Mouse (Mus musculus) cerebellum, adult 2 months (tissue): ENCODE data around the gene Ikzf3. TPM values are rescaled to one million over a fixed set of nuclear protein-coding genes. Genes with fewer than 3 reads are reported as not detected.

Source experiments
- DNase-seq, 2 experiments: peaks; one replicate each; pipeline ENCODE4 v3.0.0; 2021
- H3K27ac ChIP-seq: fragments of 200-500 bp; 2 replicates; pipeline ENCODE4 v1.5.1; 2012; ENCODE audit warnings: low read length, control low read depth, inconsistent platforms; ENCODE audit not compliant: insufficient read depth
- H3K27me3 ChIP-seq: fragments of 200-500 bp; 2 replicates; pipeline ENCODE4 v1.6.1; 2012; ENCODE audit warnings: inconsistent platforms, mild to moderate bottlenecking, low read length, moderate library complexity; ENCODE audit not compliant: control insufficient read depth, insufficient read depth
- H3K4me1 ChIP-seq: fragments of 200-500 bp; 2 replicates; pipeline ENCODE4 v1.6.1; 2011; ENCODE audit warnings: low read length; ENCODE audit not compliant: control insufficient read depth, insufficient read depth
- H3K4me3 ChIP-seq: fragments of 200-500 bp; replicated peaks from 2 replicates; pipeline ENCODE3; 2011; ENCODE audit warnings: mild to moderate bottlenecking, low read depth, low read length, control low read depth; ENCODE audit not compliant: insufficient read depth
- CTCF ChIP-seq: fragments of 200-500 bp; IDR thresholded peaks from 2 replicates; pipeline ENCODE4 v1.5.1; 2011; ENCODE audit warnings: low read depth, mild to moderate bottlenecking, control low read depth, low read length, moderate library complexity, borderline replicate concordance; ENCODE audit not compliant: insufficient read depth
- POLR2A ChIP-seq: fragments of 200-500 bp; IDR thresholded peaks from 2 replicates; pipeline ENCODE4 v1.6.1; 2011; ENCODE audit warnings: low read length, control low read depth, borderline replicate concordance; ENCODE audit not compliant: insufficient read depth
- WGBS: fragments of 180-500 bp; shearing (Covaris S2); methylation state at CpG from one replicate; pipeline ENCODE4 v1.1.7; 2018; 5-methylcytosine and 5-hydroxymethylcytosine counted together
- polyA plus RNA-seq: library from polyadenylated mRNA; depleted of rRNA; stranded (reverse); fragments of >200 nt; gene quantifications from 2 replicates; pipeline ENCODE4 v1.2.3, GENCODE M21; 2012

Ikzf3 gene
- polyA plus RNA-seq, 1 experiment, result 0.07 TPM

DNA sequence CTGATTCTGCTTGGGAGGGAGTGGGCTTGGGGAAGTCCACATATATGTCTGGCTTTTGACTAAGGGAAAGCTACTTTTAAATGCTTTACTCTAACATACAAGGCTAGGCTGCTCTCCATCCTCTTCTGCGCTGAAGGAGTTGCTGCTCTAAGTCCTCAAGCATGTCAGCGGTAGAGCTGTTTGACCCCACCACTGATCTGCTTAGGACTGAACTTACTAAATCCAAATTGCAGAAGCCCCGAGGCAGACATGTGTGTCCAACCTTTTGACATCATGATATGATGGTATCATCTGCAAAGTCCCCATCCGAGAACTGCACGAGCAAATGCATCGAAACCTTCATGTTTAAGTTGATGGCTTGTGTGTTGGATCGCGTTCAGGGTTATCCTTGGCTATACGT lies 86.0 kb downstream of the Ikzf3 start:
- no peak overlapping the region for H3K27ac ChIP-seq
- peaks cover 3% of the 10 kb centered on the region; the same call in 1 of the 2 replicates for H3K4me1 ChIP-seq
- 85% methylated on average over 9 of the region's 9 CpGs for WGBS
- no peak overlapping the region for H3K4me3 ChIP-seq
- no peak for DNase-seq
- TF ChIP-seq POLR2A, result no peak
- no peak for TF ChIP-seq CTCF
- H3K27me3 ChIP-seq, result no peaks in the 10 kb centered on the region

DNA sequence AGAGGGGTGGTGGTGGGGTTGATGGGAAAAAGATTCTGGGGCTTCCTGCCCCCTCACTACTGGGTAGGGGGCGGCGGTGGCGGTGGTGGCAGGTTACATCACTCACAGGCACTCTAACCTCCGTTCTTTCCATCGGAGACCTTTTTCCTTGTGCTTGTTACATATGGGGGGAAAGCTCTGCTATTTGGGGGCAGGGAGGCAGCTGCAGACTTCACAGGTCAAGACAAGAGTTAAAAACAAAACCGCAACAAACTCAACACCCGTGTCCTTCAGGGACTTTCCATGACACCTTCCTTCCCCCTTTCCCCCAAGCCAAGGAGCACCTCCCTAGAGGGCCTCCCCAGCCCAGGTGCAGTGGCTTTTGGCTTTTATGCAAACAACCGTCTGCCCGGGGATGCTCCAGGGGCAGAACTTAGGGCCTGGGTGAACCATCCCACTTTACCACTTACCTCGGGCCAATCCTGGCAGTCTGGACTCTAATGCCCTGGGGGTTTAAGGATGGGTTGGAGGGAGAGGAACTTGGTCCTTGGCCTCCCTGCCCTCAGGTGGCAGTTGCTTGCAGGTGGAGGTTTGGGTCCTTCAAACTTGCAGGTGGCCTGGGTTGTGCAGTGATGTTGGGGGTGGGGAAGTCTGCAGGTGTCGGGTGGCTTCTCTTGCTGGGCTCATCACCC lies 86.6 kb downstream of the Ikzf3 start:
- Histone ChIP-seq H3K4me1 (peaks cover 3% of the 10 kb centered on the region; the same call in 1 of the 2 replicates), H3K27me3 (no peaks in the 10 kb centered on the region), H3K27ac (no peak overlapping the region), H3K4me3 (no peak overlapping the region)
- WGBS, result 37% methylated on average over 11 of the region's 11 CpGs
- DNase-seq, result no peak
- TF ChIP-seq POLR2A (no peak), CTCF (no peak)

DNA sequence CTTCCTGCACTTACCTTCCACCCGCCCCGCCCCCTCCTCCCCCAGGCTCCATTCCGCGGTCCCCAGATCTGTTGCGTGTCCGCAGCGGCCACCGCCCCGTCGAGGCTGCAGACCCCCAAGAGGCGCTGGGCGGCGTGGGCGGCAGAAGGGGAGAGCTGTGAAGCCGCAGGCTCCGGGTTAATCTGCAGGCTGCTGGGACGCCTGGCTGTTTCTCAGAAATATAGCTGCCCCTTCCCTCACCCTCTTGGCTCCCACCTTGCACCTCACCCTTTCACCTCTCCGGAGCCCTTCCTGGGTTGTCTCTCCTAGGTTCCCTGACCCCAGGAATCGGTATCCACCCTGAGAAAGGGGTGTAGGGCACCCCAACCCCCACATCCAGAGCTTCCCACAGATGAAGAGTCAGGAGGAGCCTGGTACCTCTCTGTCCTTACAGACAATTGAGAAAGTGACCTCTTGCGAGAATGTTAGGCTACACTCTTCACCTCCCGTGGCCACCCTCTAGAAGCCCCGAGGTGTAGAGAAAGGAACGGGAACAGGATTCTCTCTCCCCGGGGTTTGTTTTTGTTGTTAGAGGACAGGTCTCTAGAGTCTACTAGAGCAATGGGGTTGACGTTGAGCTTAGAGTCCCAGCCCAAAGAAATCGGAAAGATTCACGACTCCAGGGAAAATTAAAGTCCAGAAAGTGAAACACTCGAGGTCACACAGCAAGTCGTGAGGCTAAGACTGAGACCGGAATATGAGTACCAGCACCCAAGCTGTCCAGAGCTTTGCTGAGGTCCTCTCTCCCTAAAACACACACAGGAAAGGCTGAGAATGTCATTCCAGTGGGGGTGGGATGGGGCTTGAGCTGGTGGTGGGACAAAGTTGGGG lies 87.5 kb downstream of the Ikzf3 start:
- no peak for DNase-seq
- 4% methylated on average over 29 of the region's 30 CpGs for whole genome bisulfite sequencing
- Histone ChIP-seq H3K4me3 (peak overlapping the region; percentile 49), H3K27me3 (no peaks in the 10 kb centered on the region), H3K4me1 (peaks cover 3% of the 10 kb centered on the region; the same call in 1 of the 2 replicates), H3K27ac (no peak overlapping the region)
- no peak for TF ChIP-seq CTCF
- TF ChIP-seq POLR2A, result no peak

DNA sequence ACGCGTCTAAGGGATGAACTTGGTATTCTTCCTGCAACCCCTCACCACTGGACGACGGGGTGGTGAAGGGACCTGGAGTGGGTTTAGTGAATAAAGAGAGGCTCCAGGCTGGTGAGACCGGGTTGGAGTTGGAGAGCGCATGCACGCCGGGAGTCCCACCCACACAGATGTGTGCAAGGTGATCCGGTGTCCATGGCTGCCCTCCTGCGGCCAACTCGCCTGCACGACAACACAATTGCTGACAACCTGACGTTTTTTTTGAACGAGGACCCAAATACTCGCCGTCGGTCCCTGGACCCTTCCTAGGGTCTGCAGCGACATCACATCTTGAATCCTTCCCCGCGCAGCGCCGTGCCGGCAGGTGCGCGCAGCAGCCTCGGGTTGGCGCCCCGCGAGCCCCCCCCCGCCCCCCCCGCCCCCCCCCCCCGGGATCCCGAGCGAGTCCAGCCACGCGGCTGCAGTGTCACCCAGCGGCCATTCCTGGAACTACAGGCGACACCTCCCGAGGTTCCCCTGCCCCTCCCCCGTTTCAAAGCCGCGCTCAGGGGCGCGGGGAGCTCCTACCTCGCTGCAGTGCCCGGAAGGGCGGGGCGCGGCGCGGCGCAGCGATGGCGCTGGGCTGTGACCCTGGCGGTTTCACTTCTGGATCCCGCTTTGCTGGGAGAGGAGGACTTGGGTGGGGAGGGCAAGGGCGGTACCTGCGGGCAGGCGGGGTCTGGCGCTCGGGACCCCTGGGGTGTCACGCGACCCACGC lies 88.3 kb downstream of the Ikzf3 start:
- Histone ChIP-seq H3K27ac (no peak overlapping the region), H3K4me1 (peaks cover 3% of the 10 kb centered on the region; the same call in 1 of the 2 replicates), H3K27me3 (no peaks in the 10 kb centered on the region), H3K4me3 (peak overlapping the region; percentile 86)
- DNase-seq, result peak; percentile 84 to 91
- TF ChIP-seq CTCF, result peak; percentile 59
- peak; percentile 32; the same call in 1 of the 2 replicates for TF ChIP-seq POLR2A
- under 1% methylated on average over 54 of the region's 64 CpGs for WGBS

DNA sequence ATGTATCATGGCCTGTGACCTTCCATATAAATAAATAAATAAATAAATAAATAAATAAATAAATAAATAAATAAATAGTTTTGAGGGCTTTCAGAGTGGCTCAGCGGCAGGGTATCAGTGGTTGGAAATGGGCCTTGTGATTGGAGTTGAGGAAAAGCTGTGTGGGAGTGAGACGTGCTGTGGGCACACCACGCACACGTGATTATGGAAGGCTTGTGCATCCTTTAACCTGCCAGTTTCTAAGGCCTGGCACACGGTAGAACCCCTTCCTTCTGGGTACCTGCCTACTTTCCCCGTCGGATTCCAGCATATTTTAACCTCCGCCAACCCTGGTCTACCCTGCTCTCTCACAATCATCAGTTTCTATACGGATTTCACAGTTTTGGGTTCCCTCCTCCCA lies 88.9 kb downstream of the Ikzf3 start:
- DNase-seq, result no peak
- TF ChIP-seq POLR2A (no peak), CTCF (no peak)
- WGBS, result 22% methylated on average over 9 of the region's 9 CpGs
- H3K27me3 ChIP-seq, result no peaks in the 10 kb centered on the region
- no peak overlapping the region for H3K27ac ChIP-seq
- H3K4me1 ChIP-seq, result peaks cover 3% of the 10 kb centered on the region; the same call in 1 of the 2 replicates
- peak overlapping the region; percentile 86 for H3K4me3 ChIP-seq

DNA sequence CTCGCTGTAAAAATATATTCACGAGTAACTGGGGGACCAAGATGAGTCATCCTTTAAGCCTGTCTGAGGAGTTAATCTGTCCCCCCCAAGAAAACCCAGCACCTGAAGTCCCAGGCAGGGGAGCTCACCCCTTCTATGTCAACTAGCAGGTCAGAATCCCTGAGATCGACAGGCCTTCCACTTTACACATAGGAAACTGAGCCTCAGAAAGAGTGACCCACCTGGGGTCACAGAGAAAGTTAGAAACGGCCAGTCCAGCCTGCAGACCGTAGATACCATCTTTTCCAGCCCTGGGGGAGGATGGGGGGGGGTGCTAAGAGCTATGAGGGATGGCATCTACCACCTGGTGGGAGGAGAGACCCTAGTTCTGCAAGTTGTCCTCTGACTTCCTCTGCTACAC lies 89.3 kb downstream of the Ikzf3 start:
- DNase-seq, result no peak
- Histone ChIP-seq H3K27me3 (no peaks in the 10 kb centered on the region), H3K27ac (no peak overlapping the region), H3K4me3 (no peak overlapping the region), H3K4me1 (peaks cover 3% of the 10 kb centered on the region; the same call in 1 of the 2 replicates)
- 85% methylated on average over 5 of the region's 5 CpGs for whole genome bisulfite sequencing
- no peak for TF ChIP-seq POLR2A
- no peak for TF ChIP-seq CTCF

DNA sequence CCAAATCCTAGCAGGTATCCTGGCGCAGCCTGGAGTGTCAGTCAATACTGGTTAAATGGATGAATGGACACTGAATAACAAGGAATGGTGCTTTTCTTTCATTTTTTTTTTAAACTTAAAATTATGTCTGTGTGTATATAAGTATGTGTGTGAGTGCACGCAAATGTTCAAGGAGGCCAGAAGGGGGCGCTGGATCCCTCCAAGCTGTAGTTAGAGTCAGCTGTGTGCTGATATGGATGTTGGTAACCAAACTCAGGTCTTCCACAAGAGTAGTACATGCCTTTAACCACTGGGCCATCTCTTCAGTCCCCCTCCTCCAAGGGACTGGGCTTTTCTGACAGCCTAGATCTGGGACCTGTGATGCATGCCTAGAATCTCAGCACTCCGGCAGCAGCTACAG lies 90.3 kb downstream of the Ikzf3 start:
- 85% methylated on average over 4 of the region's 4 CpGs for WGBS
- Histone ChIP-seq H3K27me3 (no peaks in the 10 kb centered on the region), H3K27ac (no peak overlapping the region), H3K4me3 (no peak overlapping the region), H3K4me1 (peaks cover 3% of the 10 kb centered on the region; the same call in 1 of the 2 replicates)
- DNase-seq, result no peak
- TF ChIP-seq CTCF (peak; percentile 20; the same call in 1 of the 2 replicates), POLR2A (no peak)
